Mouse (Mus musculus) kidney, embryonic 15.5 days (tissue): ENCODE results near the gene Kbtbd7. TPM values are rescaled to one million over a fixed set of nuclear protein-coding genes. Genes with fewer than 3 reads are reported as not detected.
"Not testable (repeated sequence)": the region's sequence is repeated elsewhere in the genome, so short reads cannot be mapped to it uniquely, and the experiment has no call there.

ENCODE experiments used
- ATAC-seq: fragments of 200-750 bp; cut with Nextera tagmentation; replicated peaks from 2 replicates; pipeline ENCODE4 v1.8.0; 2017; ENCODE audit warnings: moderate TSS enrichment; ENCODE audit not compliant: low FRiP score
- H3K27ac ChIP-seq: fragments of 300-500 bp; sonication (generic); 2 replicates; pipeline ENCODE4 v1.5.1; 2015; ENCODE audit warnings: mild to moderate bottlenecking, inconsistent platforms
- H3K27me3 ChIP-seq: fragments of 300-500 bp; sonication (generic); 2 replicates; pipeline ENCODE4 v1.6.1; 2015; ENCODE audit warnings: inconsistent platforms
- H3K36me3 ChIP-seq: fragments of 300-500 bp; sonication (generic); 2 replicates; pipeline ENCODE4 v1.6.1; 2015; ENCODE audit warnings: inconsistent platforms
- H3K4me1 ChIP-seq: fragments of 300-500 bp; sonication (generic); 2 replicates; pipeline ENCODE4 v1.6.1; 2015; ENCODE audit warnings: inconsistent platforms
- H3K4me2 ChIP-seq: fragments of 300-500 bp; sonication (generic); 2 replicates; pipeline ENCODE4 v1.6.1; 2015; ENCODE audit warnings: moderate library complexity, mild to moderate bottlenecking, inconsistent platforms
- H3K4me3 ChIP-seq: fragments of 300-500 bp; sonication (generic); replicated peaks from 2 replicates; pipeline ENCODE4 v1.5.1; 2015; ENCODE audit warnings: mild to moderate bottlenecking, inconsistent platforms
- H3K9ac ChIP-seq: fragments of 300-500 bp; sonication (generic); 2 replicates; pipeline ENCODE4 v1.6.1; 2015; ENCODE audit warnings: mild to moderate bottlenecking, inconsistent platforms
- H3K9me3 ChIP-seq: fragments of 300-500 bp; sonication (generic); replicated peaks from 2 replicates; pipeline ENCODE4 v1.6.1; 2016; ENCODE audit warnings: inconsistent platforms
- WGBS: fragments of 180-500 bp; shearing (Covaris S2); methylation state at CpG from one replicate; pipeline ENCODE4 v1.1.7; 2015; ENCODE audit warnings: mixed read lengths; 5-methylcytosine and 5-hydroxymethylcytosine counted together
- polyA plus RNA-seq: library from polyadenylated mRNA; unstranded; fragments of >200 nt; fragmentation: Nextera tagmentation; extraction: Ambion mirVana; gene quantifications from 2 replicates; pipeline ENCODE4 v1.2.1, GENCODE M21; 2015

Gene Kbtbd7
- polyA plus RNA-seq, 1 experiment from 2014 or later: 11.8 TPM

DNA sequence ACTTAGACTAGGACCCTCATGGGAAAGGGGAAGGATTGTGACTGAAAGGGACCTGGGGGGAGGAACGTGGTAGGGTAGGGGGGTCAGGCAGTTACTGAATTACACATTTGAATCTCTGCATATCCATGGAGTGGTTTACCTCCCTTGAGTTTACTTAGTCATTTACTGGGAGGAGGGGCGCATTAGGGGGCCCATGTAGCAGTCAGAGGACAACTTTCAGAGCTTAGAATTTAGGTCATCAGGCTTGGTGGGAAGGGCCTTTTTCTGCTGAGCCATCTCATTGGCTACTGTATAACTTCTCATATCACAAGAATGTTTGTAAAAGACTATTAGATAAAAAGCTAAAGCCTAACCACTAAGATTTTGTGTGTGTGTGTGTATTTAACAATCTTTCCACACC, 15.6 kb upstream of the Kbtbd7 start:
- Histone ChIP-seq H3K4me2 (no peak overlapping the region), H3K27ac (no peak overlapping the region), H3K9me3 (no peaks in the 10 kb centered on the region), H3K36me3 (peaks cover 27% of the 10 kb centered on the region), H3K4me1 (no peaks in the 10 kb centered on the region), H3K27me3 (no peaks in the 10 kb centered on the region), H3K9ac (no peak overlapping the region), H3K4me3 (no peak overlapping the region)
- no peak for ATAC-seq
- 75% methylated on average over 2 of the region's 2 CpGs for WGBS

DNA sequence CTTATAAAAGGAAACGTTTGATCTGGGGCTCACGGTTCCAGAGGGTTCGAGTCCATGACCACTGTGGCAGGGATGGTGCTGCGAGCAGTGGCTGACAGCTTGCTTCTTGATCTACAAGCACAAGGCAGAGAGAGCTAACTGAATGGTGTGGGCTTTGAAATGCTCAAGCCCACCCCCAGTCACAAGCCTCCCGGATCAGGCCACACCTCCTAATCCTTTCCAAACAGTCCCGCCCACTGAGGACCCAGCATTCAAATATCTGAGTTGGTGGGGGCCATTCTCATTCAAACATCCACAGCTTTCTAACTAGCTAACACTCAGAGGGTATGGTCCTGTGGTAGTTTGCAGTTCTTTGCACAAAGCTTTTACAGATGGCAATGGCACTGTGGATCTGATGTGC, 13.2 kb upstream of the Kbtbd7 start:
- Histone ChIP-seq H3K4me2 (no peak overlapping the region), H3K9ac (no peak overlapping the region), H3K4me3 (no peak overlapping the region), H3K4me1 (no peaks in the 10 kb centered on the region), H3K27ac (no peak overlapping the region), H3K9me3 (no peaks in the 10 kb centered on the region), H3K27me3 (no peaks in the 10 kb centered on the region), H3K36me3 (peaks cover 19% of the 10 kb centered on the region)
- no peak for ATAC-seq
- 88% methylated on average over 6 of the region's 6 CpGs for WGBS

DNA sequence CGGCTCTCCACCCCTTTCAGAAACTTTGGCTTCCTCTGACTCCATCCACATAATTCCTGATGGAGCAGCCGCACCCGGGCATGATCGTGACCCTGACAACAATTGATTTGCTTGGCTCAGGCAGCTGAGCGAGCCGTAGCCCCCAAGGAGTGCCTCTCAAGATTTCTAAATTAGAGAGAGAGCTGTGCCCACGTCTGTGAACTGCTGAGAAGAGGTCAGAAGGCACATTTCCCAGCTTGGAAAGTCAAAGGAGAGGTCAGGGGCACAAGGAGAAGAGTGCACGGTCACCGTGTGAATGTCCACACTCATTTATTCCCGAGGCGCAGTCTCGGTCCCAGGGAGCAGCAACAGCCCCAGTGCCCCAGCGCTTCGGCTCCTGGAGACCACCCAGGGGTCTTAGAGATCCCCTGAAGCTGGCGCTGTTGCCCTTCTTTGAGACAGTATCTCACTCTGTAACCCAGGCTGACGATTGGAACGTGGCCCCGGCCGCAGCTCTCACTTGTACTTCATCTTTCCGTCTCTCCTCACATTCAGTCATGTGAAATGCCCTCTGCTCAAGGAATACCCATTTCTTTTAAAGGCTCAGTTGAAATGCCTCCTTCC, 6.1 kb upstream of the Kbtbd7 start:
- H3K27ac ChIP-seq: no peak overlapping the region
- H3K9ac ChIP-seq: no peak overlapping the region
- H3K27me3 ChIP-seq: no peaks in the 10 kb centered on the region
- no peaks in the 10 kb centered on the region for H3K4me1 ChIP-seq
- H3K4me3 ChIP-seq: no peak overlapping the region
- no peaks in the 10 kb centered on the region for H3K9me3 ChIP-seq
- WGBS: 63% methylated on average over 20 of the region's 20 CpGs
- H3K4me2 ChIP-seq: no peak overlapping the region
- peaks cover 27% of the 10 kb centered on the region for H3K36me3 ChIP-seq
- ATAC-seq: no peak

DNA sequence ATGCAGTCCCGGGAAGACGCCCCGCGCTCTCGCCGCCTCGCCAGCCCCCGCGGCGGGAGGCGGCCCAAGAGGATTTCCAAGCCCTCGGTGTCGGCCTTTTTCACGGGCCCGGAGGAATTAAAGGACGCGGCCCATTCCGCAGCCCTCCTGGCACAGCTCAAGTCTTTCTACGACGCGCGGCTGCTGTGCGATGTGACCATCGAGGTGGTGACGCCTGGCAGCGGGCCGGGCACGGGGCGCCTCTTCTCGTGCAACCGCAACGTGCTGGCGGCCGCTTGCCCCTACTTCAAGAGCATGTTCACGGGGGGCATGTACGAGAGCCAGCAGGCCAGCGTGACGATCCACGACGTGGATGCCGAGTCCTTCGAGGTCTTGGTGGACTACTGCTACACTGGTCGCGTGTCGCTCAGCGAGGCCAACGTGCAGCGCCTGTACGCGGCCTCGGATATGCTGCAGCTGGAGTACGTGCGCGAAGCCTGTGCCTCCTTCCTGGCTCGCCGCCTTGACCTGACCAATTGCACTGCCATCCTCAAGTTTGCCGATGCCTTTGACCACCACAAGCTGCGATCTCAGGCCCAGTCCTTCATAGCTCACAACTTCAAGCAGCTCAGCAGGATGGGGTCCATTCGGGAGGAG, 537 bp downstream of the Kbtbd7 start:
- Histone ChIP-seq H3K4me2 (peak overlapping the region; percentile 65), H3K9ac (peak overlapping the region; percentile 38; the same call in 1 of the 2 replicates), H3K4me3 (peak overlapping the region; percentile 57), H3K36me3 (peaks cover 21% of the 10 kb centered on the region), H3K27ac (peak overlapping the region; percentile 89), H3K9me3 (peaks cover 13% of the 10 kb centered on the region)
- not testable (repeated sequence) for H3K4me1 ChIP-seq, H3K27me3 ChIP-seq
- 56% methylated on average over 15 of the region's 59 CpGs for WGBS
- ATAC-seq: peak; percentile 17; the same call in 1 of the 2 replicates

DNA sequence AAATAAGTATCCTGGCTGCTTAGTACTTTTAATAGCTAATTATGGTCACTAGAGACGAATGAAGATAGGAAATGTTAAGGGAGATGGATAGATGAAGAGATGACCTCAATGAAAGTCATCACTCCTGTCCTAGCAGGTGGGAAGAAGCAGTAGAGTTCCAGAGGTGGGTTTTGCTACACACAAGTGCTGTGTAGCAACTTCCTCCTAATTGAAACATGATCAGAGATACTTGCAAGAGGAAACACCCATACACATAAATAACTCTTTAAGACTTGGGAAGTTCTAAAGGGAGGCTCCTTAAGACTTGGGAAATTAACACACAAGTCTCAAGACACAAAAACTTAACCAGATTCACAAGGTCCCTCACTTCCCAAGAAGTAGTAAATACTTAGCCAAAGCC, 7.8 kb downstream of the Kbtbd7 start:
- no peaks in the 10 kb centered on the region for H3K9me3 ChIP-seq
- H3K9ac ChIP-seq: no peak overlapping the region
- no peaks in the 10 kb centered on the region for H3K36me3 ChIP-seq
- no peak overlapping the region for H3K4me2 ChIP-seq
- no peaks in the 10 kb centered on the region for H3K27me3 ChIP-seq
- WGBS: 84% methylated on average over 1 of the region's 1 CpGs
- no peak for ATAC-seq
- H3K4me1 ChIP-seq: no peaks in the 10 kb centered on the region
- H3K27ac ChIP-seq: no peak overlapping the region
- H3K4me3 ChIP-seq: no peak overlapping the region

DNA sequence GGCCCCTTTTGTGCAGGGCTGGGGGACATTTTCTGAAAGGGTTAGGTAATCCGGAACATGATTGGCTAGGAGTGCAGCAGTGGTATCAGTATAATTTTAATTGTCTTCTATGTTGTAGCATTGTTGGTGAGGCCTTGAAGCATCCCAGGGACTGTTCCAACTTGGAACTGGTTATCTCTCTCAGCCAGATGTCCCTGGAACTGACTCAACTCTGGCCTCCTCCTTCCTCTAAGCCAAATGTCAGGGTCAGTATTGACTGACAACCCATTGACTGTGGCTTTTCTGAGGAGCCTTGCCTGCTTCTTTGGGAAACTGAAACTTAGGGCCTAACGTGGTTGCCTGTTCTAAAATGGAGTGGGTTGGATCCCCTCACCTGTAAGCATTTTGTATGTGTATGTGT, 14.3 kb downstream of the Kbtbd7 start:
- no peak for ATAC-seq
- Histone ChIP-seq H3K9ac (no peak overlapping the region), H3K27me3 (no peaks in the 10 kb centered on the region), H3K27ac (no peak overlapping the region), H3K4me3 (no peak overlapping the region), H3K36me3 (no peaks in the 10 kb centered on the region), H3K4me2 (no peak overlapping the region), H3K4me1 (no peaks in the 10 kb centered on the region), H3K9me3 (no peaks in the 10 kb centered on the region)
- WGBS: 81% methylated on average over 2 of the region's 2 CpGs

DNA sequence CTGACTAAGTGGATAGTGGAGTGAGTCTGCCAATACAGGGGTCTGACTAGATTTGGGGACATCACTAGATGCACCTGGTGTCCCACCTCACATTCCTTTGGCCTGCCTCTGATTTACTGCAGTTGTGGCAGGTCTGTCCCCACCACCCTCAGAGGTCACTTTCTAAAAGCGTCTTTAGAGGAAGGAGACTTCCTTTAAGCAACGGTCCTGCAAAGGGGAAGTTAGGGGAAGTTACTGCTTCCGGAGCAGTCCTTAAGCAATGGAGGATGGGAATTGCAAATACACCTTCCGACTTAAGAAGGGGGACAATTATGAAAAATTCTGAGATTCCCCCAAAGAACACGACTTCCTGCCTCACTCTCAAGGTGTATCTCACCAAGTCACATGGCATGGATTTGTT, 15.1 kb downstream of the Kbtbd7 start:
- H3K27me3 ChIP-seq: no peaks in the 10 kb centered on the region
- no peaks in the 10 kb centered on the region for H3K36me3 ChIP-seq
- no peak overlapping the region for H3K27ac ChIP-seq
- no peak for ATAC-seq
- H3K4me3 ChIP-seq: no peak overlapping the region
- no peak overlapping the region for H3K9ac ChIP-seq
- no peaks in the 10 kb centered on the region for H3K4me1 ChIP-seq
- no peaks in the 10 kb centered on the region for H3K9me3 ChIP-seq
- WGBS: 78% methylated on average over 5 of the region's 5 CpGs
- no peak overlapping the region for H3K4me2 ChIP-seq

DNA sequence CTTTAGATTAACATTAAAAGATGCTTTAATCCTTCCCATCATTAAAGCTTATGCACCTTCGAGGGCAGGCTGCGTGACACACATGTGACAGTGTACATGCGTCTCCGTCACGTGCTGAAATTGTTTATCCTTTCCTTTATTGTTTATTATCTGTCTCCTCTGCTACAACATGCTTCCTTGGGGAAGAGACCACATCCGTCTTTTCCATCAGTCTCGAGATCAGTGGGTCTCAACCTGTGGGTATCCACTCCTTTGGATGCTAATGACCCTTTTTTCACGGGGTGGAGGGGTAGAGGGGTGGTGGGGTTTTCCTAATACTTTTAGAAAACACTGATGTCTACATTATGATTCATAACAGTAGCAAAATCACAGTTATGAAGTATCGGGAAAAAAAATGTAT, 18.3 kb downstream of the Kbtbd7 start:
- no peaks in the 10 kb centered on the region for H3K36me3 ChIP-seq
- no peaks in the 10 kb centered on the region for H3K9me3 ChIP-seq
- H3K27me3 ChIP-seq: no peaks in the 10 kb centered on the region
- no peak overlapping the region for H3K4me3 ChIP-seq
- H3K4me2 ChIP-seq: no peak overlapping the region
- no peak for ATAC-seq
- H3K9ac ChIP-seq: no peak overlapping the region
- H3K27ac ChIP-seq: no peak overlapping the region
- WGBS: 91% methylated on average over 9 of the region's 9 CpGs
- H3K4me1 ChIP-seq: no peaks in the 10 kb centered on the region

DNA sequence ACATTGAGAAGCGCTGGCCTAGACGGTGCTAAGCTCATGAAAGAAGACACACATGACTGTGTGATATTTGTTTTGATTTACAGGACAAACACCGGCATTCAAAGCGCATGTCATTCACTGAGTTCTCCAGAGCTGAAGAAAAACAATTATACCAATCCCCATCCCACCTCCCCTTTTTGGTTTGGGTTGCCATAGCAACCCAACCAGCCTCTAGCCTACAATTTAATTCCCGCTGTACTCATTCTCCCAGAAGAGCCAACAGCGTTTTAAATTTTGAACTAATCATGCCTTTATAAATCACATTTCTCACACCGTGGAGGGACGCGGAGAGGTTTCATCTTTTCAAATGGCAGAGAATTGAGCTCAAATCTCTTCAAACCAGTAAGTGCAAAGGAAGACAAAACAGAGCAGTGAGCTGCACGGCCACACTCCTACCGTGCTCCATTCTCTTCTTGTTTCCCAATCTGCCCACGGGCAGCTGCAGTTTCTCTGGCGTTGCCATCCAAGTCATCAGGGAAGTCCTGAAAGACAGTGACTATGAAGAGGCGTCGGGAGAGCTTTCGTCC, 18.8 kb downstream of the Kbtbd7 start:
- Histone ChIP-seq H3K9me3 (no peaks in the 10 kb centered on the region), H3K4me1 (no peaks in the 10 kb centered on the region), H3K9ac (no peak overlapping the region), H3K36me3 (no peaks in the 10 kb centered on the region), H3K4me2 (no peak overlapping the region), H3K4me3 (no peak overlapping the region), H3K27me3 (no peaks in the 10 kb centered on the region), H3K27ac (no peak overlapping the region)
- 75% methylated on average over 16 of the region's 16 CpGs for WGBS
- no peak for ATAC-seq

DNA sequence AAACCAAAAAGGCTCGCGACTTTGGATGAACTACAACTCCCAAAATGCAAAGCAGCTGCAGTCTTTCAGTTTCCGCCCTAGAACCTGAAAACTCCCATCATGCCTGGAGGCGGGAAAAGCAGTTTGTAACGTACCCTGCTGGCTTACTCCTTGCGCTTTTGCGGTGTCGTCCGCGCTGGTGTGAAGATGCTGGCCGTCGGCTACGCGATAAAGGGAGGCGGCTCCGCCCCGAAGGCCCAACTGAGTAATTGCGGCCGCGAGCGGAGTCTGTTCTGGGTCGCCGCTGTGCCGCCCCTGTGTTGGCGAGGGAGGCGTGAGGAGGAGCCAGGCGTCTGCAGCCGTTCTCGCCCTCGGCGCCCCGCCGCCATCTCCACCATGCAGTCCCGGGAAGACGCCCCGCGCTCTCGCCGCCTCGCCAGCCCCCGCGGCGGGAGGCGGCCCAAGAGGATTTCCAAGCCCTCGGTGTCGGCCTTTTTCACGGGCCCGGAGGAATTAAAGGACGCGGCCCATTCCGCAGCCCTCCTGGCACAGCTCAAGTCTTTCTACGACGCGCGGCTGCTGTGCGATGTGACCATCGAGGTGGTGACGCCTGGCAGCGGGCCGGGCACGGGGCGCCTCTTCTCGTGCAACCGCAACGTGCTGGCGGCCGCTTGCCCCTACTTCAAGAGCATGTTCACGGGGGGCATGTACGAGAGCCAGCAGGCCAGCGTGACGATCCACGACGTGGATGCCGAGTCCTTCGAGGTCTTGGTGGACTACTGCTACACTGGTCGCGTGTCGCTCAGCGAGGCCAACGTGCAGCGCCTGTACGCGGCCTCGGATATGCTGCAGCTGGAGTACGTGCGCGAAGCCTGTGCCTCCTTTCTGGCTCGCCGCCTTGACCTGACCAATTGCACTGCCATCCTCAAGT, 25.6 kb downstream of the Kbtbd7 start, which contains the start of gene Kbtbd6:
Gene Kbtbd6 (plus strand): TSS at position 155 of the 910 bp plus-strand sequence.
- peak within 1 kb of the TSS; percentile 48; the same call in 1 of the 2 replicates for H3K9ac ChIP-seq
- H3K4me1 ChIP-seq, H3K9me3 ChIP-seq, H3K27me3 ChIP-seq, H3K36me3 ChIP-seq: not testable (repeated sequence)
- H3K27ac ChIP-seq: peak within 1 kb of the TSS; percentile 59; the same call in 1 of the 2 replicates
- peak within 1 kb of the TSS; percentile 88 for H3K4me2 ChIP-seq
- WGBS: 11% methylated on average over 39 of the region's 89 CpGs
- H3K4me3 ChIP-seq: peak within 1 kb of the TSS; percentile 63
- peak; percentile 91 for ATAC-seq

DNA sequence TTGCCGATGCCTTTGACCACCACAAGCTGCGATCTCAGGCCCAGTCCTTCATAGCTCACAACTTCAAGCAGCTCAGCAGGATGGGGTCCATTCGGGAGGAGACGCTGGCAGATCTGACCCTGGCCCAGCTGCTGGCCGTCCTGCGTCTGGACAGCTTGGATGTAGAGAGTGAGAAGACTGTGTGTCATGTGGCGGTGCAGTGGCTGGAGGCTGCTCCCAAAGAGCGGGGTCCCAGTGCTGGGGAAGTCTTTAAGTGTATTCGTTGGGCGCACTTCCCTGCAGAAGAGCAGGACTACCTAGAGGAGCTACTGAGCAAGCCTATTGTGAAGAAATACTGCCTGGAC, 26.3 kb downstream of the Kbtbd7 start:
- ATAC-seq: 0 out of 2 replicates have a peak, but pooled peaks have one; percentile 19
- WGBS: 97% methylated on average over 8 of the region's 10 CpGs
- H3K9ac ChIP-seq: not testable (repeated sequence)

DNA sequence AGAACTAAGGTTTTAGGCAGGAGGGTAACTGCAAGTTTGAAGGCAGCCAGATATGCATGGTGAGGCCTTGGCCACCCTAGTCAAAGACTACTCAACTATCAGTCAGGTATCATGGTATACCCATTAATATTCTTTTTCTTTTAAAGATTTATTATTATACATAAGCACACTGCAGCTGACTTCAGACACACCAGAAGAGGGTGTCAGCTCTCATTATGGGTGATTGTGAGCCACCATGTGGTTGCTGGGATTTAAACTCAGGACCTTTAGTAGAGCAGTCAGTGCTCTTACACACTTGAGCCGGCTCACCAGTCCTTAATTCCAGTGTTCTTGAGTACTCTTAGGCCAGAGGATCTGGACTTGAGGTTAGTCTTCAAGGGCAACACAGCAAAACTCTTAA, 34.1 kb downstream of the Kbtbd7 start:
- 86% methylated on average over 1 of the region's 1 CpGs for WGBS
- no peak for ATAC-seq
- Histone ChIP-seq H3K9ac (no peak overlapping the region), H3K27me3 (no peaks in the 10 kb centered on the region), H3K4me2 (no peak overlapping the region), H3K4me3 (no peak overlapping the region), H3K27ac (no peak overlapping the region), H3K36me3 (peaks cover 45% of the 10 kb centered on the region), H3K4me1 (no peaks in the 10 kb centered on the region), H3K9me3 (no peaks in the 10 kb centered on the region)

More for the DNA sequence above, 26.3 kb downstream of the Kbtbd7 start:
- H3K27me3 ChIP-seq, H3K4me2 ChIP-seq, H3K27ac ChIP-seq, H3K36me3 ChIP-seq, H3K4me3 ChIP-seq, H3K4me1 ChIP-seq, H3K9me3 ChIP-seq: not testable (repeated sequence)
